Mouse (Mus musculus) natural killer cell, adult 2 months (primary cell): ENCODE data around the gene Ppa1.
A peak's percentile ranks its signal among the peaks of the same experiment; 100 is the strongest.

ENCODE experiments used
- DNase-seq, 2 experiments: peaks; one replicate each; pipeline ENCODE4 v3.0.0; 2022; ENCODE audit warnings: low spot score in 2 of 2

The Ppa1 gene

DNA sequence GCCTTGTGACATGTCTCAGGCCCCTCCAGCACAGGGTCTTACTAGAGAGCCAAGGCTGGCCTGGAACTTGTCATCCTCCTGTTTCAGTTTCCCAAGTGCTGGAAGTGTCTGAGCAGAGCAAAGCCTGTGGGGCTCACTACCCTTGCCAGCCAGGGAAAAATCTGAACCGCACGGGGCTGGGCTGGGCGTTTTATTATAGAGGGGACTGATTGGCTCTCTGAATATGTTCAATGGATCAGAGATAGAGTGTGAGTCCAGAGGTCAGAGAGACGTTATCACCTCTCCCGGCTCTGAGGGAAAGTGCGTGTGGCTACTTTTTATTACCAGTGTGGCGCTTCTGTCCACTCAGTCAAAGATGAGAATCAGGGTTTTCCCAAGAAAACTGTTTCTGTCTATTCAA, 1.8 kb upstream of the Ppa1 start:
- no peak for DNase-seq

DNA sequence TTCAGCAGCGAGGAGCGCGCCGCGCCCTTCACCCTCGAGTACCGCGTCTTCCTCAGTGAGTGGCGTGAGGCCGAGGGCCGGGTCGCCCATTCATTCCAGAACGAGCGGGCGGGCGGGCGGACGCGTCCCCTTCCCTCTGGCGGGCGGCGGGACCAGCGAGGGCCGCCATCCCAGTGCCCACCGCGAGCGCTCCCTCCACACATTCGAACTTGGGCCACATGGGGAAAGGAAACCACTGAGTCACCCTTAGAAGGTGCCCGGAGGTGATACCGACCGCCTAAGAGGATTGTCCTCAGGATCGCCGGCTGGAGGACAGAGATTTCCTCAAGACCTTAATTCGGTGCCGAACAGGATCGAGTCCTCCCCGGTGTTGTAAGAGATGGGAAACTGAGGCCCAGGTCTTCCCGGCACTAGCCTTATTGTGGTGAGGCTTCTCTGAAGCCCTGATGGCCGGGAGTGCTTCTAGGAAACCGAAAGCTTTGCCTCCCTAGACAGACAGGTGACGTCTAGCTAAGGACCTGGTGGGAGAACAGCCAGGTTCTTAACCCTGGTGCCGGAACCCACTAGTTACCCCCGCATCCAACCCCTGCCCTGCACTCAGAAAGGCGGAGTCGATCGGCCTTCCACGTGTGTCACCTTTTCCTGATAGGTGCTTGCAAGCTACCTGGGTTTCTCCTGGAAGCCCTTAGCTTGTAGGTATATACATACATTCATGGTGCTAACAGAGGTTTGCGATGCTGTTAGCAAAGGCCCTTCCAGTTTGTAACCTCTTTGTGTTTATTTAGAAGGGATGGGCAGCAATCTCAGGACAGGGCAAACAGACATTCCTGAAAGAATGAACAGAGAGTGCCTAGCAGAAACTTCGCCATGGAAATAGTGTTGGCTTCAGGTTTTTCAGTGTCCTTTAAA, 639 bp downstream of the Ppa1 start:
- peak in 1 of 2 experiments; percentile 1 for DNase-seq

DNA sequence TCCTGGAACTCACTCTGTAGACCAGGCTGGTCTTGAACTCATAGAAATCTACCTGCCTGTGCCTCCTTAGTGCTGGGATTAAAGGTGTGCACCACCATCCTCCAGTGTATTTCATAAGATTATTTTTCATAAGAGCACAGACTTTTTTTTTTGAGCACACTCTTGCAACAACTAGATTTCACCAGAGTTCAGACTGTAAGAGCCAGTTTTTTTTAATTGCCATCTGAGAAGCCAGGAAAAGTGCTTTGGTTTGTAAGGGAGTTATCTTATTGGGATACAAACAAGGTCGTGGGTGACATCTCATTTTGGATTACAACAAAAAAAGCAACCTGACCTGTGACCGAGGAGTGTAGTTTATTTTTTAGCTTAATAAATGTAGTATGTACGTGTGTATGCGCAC, 5.8 kb downstream of the Ppa1 start:
- DNase-seq: no peak

DNA sequence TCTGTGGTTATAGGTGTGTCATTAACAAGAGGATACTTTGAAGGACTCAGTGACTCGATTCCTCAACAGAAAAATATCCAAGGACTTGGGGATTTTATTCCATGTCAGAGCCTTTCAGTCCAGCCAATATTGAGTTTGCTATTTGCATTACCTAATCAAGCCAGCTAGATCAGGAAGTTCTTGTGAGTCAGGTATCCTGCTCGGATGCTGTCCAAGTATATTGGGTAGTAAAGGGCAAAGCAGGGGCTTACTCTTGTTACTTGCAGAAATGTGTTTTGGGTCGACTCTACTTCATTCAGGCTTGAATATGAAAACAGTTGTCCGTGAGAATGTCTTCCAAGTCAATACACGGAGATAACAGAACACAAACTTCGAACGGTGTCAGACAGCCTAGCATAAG, 6.3 kb downstream of the Ppa1 start:
- no peak for DNase-seq

DNA sequence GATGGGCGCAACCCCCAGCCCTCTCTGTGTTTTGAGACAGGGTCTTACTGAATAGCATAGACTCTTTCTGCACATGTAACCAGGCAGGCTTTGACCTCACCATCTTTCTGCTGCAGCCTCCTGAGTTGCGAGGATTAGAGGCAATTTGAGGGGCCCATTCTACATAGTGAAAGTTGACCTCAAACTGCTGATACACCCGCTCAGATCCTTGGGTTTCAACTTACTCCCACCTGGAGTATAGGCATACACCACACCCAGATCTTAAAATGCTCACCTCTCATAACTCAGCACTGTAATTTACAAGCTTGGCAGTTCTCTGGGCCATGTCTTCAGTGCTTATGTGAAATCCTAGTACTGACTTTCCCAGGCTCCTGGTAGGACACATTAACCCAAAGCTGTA, 6.8 kb downstream of the Ppa1 start:
- no peak for DNase-seq

DNA sequence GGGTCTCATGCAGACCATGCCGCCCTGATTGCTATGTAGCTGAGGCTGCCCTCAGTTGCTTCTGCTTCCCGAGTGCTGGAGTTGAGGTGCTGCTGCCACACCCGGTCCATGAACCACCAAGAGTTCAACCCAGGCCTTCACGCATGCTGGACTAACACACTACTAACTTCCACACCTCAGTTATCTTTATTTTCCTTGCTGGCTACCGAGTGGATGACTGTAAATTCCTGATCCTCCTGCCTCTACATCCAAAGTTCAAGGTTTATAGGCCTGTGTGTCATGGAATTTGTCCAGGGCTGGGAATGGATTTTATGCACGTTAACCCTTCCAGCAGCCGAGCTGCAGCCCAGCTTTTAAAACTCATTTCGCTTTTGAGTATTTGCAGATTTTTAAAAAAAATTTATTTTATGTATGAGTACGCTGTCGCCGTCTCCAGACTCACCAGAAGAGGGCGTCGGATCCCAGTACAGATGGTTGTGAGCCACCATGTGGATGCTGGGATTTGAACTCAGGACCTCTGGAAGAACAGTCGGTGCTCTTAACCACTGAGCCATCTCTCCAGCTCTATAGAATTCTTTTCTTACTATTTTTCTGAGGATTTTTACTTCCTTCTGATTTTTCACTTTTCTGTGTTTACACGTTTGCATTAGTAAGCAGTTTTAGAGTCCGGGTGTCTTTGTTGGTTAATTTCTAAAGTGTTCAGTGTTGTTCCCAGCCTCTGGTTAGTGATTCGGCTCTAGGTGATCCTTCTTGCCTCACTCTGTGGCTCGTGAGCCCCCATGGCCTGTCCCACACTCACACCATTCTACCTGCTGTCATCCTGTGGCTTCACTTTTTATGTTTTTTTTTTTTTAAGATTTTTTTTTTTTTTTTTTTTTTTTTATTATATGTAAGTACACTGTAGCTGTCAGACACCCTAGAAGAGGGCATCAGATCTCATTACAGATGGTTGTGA, 8.9 kb downstream of the Ppa1 start:
- no peak for DNase-seq

DNA sequence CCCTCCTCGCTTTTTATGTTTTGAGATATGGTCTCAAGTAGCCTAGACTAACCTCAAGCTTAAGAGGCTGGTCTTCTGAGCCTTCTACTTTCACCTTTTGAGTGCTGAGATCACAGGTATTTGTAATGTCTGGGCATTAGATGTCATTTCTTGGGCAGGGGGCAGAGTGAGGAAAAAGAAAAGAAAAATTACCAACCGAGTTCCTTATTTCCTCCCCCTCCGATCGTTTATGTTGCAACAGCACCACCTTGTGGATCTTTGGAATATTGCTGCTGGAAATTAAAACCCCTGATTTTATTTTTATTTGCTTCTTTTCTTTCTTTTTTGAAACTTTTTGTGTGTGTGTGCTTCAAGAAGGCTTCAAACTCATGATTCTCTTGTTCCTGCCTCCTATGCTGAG, 9.6 kb downstream of the Ppa1 start:
- DNase-seq: peak; percentile 43 to 47

DNA sequence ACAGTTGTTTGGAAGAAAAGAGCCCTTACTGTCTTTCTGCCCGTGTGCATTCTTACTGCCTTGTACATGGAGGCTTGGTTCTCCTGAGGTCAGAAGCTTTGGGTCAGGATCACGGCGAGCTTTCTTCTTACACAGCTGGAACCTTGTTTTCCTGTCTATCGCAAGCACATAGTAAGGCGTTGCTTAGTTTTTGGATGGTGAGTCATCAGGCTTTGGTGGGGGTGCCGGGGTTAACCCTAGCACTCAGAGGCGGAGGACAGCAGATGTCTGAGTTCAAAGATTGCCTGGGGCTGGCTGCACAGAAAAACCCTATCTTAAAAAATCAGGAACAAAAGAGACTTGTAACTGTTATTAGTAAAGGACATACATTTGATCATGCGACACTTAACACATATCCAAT, 13.5 kb downstream of the Ppa1 start:
- DNase-seq: no peak

DNA sequence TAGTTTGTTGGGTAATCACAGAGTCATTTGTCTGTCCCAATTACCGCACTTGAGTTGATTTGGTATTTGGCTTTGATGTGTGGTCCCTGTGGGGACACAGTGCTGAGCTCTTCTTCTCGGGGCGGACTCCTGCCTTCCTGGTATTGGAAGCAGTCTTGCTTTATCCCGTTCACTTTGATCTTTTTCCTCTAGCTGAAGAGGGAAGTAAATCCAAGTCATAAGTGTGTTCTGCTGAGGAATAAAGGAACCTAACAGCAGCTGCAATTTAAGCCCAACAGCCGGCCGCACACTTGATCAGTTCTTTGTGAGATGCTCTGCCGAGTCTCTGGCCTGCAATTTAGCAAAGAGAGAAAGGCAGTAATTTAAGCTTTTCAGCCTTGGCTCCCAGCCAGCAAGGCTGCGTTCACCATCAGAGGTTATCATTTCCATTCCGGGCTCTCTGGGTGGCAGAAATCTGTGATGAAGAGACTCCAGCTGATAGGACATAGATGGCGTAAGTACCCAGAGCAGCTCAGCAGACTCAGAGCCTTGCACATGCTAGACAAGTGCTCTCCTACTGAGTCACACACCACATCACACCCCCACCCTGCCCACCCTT, 14.1 kb downstream of the Ppa1 start:
- no peak for DNase-seq

DNA sequence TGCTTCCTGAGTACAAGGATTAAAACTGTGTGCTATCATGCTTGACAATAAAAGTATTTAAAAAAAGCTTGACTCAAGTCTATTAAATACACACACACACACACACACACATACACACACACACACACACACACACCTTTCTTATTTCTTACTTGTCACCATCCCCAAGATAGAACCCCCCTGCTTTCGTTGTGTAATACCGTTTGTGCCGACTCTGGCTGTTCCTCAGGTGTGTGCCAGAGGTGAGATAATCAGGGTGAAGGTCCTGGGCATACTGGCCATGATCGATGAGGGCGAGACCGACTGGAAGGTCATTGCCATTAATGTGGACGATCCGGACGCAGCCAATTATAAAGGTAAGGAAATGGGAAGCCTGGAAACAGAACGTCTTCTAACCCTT, 16.8 kb downstream of the Ppa1 start:
- no peak for DNase-seq

DNA sequence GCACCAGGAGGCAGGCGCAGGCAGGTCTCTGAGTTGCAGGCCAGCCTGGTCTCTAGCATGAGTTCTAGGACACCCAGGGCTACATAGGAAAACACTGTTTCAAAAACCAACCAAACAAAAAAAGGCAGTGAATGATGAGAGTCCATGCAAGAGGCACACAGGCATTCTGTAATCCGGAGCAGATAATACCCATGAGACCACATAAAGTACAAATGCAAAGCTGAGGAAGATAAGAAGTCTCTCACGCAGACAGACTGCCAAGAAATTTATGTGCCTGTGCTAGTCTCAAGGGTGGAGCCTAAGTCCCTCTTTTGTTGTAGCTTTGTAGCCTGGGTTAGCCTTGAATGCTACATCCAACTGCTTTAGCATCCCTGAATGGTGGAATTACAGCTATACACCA, 17.3 kb downstream of the Ppa1 start:
- DNase-seq: no peak

DNA sequence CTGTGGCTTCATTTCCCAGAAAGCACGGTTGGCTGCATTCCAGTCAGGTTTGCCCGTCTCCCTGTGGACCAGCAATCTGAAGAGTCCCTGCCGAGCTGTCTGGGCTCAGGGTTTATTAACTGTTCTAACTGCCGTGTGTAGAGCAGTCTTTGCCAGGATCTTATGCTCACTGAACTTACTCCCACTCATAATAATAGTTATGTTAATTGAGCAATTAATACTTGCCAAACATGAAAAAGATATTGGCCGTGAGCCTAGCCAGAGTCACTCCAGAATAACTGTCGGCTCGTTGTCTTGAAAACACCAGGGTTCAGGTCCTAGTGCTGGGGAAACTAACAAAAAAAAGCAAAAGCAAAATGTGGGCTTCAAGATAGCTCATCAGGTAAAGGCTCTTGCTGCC, 20.9 kb downstream of the Ppa1 start:
- no peak for DNase-seq

DNA sequence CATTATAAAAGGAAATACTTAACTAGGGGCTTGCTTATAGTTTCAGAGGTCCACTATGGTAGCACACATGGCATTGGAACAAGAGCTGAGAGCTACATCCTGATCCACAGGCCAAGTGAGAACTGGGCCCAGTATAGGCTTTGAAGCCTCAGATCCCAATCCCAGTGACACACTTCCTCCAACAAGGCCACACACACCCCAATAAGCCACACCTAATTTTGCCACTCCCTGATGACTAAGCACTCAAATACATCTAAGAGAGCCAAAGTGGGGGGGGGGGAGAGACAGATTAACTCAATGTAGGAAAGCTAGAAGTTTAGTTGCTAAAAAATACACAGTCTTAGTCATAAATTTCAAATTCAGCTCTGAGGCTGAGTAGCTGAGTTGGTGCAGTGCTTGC, 21.5 kb downstream of the Ppa1 start:
- no peak for DNase-seq

DNA sequence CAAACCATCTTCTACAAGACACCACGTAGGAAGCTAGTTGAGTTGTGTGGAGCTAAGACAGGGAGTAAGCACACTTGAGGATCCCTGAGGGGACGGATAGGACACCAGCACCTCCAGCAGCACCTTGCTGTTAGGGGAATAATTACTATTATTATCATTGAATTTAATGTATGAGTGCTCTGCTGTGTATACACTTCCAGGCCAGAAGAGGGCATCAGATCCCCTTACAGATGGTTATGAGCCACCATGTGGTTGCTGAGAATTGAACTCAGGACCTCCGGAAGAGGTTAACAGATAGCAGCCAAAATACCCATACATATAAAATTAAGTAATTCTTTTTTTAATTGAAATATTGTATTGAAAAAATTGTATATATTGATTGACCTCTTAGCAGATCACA, 22.4 kb downstream of the Ppa1 start:
- DNase-seq: no peak

DNA sequence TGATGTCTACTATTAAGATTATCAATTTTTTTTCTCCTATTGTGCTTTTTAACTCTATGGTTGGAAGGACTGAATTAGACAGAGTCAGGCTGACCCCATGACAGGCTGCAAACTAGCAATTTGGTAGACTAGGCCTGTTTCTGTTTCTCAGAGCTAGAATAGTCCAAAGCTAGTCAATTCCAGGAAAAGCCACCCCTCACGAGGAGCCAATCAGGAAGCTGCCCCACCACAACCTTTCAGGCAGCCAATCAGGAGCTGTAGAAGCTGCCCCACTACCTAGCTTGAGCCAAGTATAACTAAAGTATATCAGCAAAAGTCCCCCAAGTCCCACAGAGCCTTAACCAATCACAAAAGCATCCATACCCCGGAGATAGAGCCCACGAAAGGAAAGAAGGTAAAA, 27.6 kb downstream of the Ppa1 start:
- DNase-seq: no peak

DNA sequence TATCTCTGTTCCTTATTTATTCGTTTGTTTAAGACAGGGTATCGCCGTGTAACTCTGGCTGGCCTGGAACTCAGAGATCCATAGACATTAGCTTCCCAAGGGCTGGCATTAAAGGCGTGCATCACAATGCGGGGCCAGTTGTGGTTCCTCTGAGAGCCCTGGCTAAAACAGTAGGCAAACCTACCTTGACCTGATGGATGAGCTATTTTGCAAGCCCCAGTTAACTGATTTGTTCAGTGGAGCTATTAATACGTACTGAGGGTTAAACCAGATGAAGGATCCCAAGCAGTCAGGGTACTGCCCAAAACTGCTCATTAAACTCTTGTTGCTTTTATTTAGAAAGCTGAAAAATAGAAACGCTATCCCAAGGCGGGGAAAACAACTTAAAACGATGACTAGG, 31.2 kb downstream of the Ppa1 start:
- DNase-seq: no peak

DNA sequence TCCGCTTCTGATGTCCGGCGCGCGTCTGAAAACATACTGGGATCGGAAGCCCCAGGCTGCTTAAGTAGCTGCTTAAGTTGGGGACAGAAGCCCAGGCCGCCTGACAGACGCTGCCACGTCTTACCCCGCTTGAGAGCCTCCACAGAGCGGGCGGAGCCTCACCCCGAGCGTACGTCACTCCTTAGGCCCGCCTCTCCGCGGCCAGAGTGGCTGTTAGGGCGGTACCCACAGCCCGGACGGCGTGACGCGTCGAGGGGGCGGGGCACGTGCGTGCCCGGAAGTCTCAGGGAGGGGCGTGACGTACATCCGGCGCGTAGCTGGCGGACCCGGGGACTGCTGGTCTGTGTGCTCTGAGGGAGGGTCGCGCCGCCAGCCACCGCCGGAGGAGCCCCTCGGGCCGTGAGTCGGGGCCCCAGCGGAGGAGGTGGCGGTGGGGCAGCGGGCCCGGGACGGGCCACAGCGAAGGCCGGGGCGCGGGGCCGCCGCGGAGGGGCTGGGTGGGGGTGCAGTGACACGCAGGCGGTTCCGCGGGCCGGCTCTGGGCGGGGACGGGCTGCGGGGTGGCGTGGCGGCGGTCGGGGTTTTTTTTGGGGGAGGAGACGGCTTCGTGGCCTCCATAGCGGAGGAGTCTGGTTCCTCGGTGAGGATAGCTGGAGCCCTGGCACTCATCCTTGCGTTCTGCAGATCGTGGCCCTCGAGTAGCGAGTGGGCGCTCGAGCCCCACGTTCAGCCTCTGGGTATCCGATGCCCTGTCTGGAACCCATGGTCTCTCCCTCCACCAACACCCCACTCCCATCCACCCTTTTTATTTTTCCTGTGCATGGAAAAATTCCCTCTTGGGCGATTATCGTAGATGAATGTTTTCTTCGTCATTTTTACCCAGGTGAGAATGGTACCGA, 31.9 kb downstream of the Ppa1 start, which contains the start of gene Sar1a:
Sar1a (plus strand) TSS at position 285 of the 899 bp plus-strand sequence.
- peak; percentile 98 to 99 for DNase-seq

DNA sequence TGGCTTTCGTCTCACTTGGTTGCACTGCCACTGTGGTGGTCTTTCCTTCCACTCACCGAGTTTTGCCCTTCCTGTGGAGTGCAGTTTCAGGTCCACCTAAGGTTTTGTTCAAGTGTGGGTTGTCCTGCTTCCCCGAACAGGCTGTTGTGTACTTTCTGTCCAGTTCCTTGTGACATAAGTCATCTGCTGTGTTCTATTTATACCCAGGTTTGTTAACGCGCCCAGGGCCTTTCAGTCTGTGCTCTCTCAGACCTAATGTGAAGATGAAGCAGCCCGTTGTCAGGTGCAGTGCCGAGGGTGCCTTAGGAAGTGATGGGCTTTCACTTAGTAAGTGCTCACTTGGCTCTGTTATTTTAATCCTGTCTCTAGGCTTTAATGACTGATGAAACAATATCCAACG, 41.1 kb downstream of the Ppa1 start:
- no peak for DNase-seq

DNA sequence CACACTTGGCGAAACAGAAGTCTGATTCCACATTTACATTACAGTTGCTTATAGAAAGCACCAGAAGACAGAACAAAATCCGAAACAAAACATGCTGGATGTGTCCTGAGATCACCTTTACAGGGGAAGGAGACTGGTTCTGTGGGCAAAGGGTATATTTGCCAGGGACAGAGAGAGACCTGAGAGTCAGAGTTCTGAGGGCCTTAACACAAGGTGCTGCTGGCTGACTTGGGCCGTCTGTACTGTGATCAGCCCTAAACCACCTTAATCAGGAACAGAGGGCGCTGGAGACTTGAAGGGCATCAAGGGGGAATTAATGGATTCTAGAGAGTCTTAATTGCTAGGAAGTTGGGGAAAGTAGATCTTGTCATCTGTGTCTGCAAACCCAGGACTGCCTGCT, 45.2 kb downstream of the Ppa1 start:
- no peak for DNase-seq

DNA sequence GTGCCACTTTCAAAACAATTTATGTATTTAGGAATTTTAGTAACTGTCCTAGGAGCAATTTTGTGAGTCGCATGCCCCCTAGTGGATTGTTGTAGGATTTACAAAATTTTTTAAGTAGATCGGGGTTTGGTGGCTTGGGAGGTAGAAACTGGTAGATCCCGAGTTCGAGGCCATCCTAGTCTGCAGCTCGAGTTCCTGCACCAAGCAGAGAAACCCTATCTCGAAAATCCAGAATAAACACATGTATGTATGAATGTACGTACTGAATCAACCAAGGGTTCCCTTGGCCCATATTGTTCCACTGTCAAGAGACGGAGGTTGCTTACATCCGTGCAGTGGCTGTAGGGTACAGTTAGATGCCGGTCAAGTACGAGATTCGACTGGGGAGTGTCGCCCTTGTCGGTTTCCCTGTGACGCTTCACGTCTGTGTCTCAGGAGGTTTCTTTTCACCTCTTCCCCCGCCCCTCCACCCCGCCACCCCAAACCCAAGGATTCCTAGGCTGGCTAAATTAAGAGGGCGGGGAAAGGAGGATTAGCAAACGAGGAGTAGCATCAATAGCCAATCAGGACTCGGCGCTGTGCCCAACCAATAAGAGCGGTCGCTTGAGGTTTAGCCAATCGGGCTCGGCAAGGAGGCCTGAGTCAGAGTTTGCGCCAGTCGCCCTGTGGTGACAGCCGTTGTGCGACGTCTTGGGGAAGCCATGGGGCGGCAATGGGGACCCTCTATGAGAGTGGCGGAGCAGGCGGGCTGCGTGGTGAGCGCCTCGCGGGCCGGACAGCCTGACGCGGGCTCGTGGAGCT, 46.7 kb downstream of the Ppa1 start, which contains the start of gene Tysnd1:
Tysnd1 (plus strand) TSS at position 645 of the 801 bp plus-strand sequence.
- peak; percentile 85 to 90 for DNase-seq
